Mouse (Mus musculus): ENCODE results near the gene Vmn1r202.
"Not testable (repeated sequence)": the region's sequence is repeated elsewhere in the genome, so short reads cannot be mapped to it uniquely, and the experiment has no call there.

Gene Vmn1r202

DNA sequence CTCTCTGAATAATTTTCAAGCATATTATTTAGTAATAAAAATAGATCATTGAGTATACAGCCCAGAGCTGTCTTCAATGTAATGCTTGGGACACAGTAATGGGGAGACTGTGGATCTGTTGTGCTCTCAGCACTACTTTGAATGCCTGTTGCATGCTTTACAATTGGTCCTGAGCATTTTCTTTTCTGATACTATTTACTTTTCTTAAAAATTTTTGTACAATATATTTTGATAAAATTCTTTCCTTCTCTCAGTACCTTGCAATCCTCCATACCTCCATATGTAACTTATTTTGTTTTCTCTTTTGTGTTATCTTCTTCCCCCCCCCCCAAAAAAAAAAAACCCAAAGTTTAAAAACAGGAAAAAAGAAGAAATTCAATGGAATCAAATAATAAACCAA, at the start of gene Vmn1r202:
Vmn1r202 (minus strand) TSS at position 101 of the 400 bp plus-strand sequence.
- no peak for DNase-seq (ENCODE audit: low read depth, low spot score)

DNA sequence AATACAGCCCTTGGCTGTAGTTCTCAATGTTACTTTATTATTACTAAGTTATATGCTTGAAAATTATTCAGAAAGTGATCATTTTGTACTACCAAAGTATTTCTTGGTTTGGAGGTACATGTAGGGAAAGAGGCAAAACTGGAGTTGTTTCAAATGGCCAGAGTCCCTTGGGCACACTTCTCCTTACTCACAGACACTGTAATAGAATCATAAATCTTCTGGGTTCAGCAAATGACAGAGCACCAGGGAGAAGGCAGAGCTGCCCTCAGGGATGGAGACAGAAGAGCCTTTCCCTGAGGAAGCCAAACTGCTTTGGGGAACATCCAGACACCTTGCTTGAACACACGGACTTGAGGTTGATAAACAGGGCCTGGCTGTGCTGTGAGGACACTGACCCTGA, 47.7 kb upstream of the Vmn1r202 start, which contains the start of gene Vmn1r204:
Vmn1r204 (plus strand) TSS at position 301 of the 400 bp plus-strand sequence.
- DNase-seq (ENCODE audit: low read depth, low spot score), result not testable (repeated sequence)

DNA sequence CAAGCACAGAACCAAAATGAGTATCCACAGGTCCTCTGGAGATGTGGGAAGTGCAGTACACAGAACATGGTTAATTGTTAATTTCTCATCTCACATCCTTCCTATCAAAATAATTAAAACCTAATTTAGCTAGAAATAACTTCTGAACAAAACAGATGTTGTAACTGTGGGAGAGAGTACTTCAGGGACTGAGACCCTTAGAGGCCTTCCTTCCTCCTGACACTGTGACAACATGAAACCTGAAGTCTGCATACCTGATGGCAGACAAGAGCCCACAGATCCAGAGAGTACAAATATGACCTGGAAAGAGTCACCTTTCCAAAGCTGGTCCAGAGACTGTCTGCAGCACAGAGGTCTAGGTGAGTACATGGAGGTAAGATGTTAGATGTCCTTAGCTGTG, 12.6 kb upstream of the Vmn1r202 start, which contains the start of gene Vmn1r203:
Vmn1r203 (plus strand) TSS at position 301 of the 400 bp plus-strand sequence.
- DNase-seq (ENCODE audit: low read depth, low spot score), result no peak

- no peak for DNase-seq (ENCODE audit: low read depth, low spot score)
Measured at GRCm38 (mm10) chr13:22502431-22502830, 2.8 kb downstream of the Vmn1r202 start.

GRCm38 (mm10) chr13:22471623-22472022, 33.6 kb downstream of the Vmn1r202 start, which contains the start of gene Vmn1r201:
Gene Vmn1r201 (plus strand): TSS chr13:22471923.
- DNase-seq (ENCODE audit: low read depth, low spot score), result no peak

DNA sequence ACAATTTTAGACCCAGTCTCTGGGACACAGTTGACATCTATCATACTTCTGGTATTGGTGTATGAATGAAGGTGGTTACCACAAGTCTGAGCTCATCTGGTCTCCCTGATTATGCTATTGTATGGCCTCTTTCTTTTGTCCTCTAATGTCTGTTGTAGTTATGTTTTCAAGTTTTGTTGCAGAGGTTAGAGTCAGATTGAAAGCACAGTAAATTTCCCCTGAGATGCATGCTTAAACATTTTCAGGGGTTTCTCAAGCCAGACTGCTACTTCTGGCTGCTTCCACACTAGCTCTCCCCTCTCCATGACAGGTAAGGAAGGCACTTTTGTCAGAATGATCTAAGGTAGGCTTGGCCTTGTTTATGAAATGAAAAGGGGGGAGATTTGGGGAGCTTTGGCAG, 50.0 kb downstream of the Vmn1r202 start:
- DNase-seq (ENCODE audit: low read depth, low spot score), result no peak
